Mouse (Mus musculus): ENCODE measurements around the gene Nr4a2. TPM values are rescaled to one million over a fixed set of nuclear protein-coding genes. Genes with fewer than 3 reads are reported as not detected.

Gene Nr4a2
- total RNA-seq, 1 experiment from 2014 or later = 28.8 TPM

- peak; percentile 20 to 46; a peak in 3 of 4 replicates for ATAC-seq (replicated peaks in 1 of 2; ENCODE audit: insufficient read depth in 1 of 2, low FRiP score in 2 of 2, low TSS enrichment in 1 of 2, low read depth in 1 of 2, poor library complexity in 2 of 2, severe bottlenecking in 2 of 2)
Measured at GRCm38 (mm10) chr2:57114211-57115151, 9.3 kb downstream of the Nr4a2 start.

DNA sequence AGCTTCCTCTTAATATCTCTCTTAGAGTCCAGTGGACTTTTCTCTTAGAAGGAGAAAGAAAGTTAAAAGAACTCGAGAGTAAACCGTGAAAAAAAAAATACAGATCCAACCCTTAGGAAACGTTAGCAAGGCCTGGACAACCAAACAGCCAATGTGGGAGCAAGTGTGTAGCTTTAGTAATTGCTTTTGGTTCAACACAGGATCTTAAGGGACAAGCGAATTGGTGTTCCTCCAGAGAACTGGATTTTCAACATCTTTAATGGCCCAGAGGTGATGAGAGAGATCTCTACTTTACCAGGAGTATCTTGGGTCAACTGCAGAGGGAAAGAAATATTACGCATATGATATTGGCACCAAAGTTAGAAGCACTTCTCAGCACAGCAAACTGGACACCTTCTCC, 10.4 kb downstream of the Nr4a2 start:
- no peak for ATAC-seq (replicated peaks in 1 of 2; ENCODE audit: insufficient read depth in 1 of 2, low FRiP score in 2 of 2, low TSS enrichment in 1 of 2, low read depth in 1 of 2, poor library complexity in 2 of 2, severe bottlenecking in 2 of 2)

DNA sequence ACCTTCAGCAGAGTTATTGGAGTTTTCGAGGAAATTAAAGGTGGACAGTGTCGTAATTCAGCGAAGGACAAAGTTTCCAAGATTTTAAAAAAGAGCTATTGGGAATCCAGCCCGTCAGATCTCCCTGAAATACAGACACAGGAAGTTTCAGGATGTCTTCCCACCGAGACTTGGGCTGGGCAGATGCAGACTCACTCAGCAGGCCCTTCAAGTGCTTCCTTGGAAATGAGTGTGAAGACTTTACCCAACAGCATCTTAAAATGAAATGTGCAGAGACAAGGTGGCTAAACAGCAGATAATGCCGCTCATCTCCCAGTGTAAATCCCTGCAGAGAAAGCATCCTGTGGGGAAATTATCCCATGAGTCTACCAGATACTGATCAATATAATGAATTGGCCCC, 10.9 kb downstream of the Nr4a2 start:
- ATAC-seq (replicated peaks in 1 of 2; ENCODE audit: insufficient read depth in 1 of 2, low FRiP score in 2 of 2, low TSS enrichment in 1 of 2, low read depth in 1 of 2, poor library complexity in 2 of 2, severe bottlenecking in 2 of 2) = no peak

DNA sequence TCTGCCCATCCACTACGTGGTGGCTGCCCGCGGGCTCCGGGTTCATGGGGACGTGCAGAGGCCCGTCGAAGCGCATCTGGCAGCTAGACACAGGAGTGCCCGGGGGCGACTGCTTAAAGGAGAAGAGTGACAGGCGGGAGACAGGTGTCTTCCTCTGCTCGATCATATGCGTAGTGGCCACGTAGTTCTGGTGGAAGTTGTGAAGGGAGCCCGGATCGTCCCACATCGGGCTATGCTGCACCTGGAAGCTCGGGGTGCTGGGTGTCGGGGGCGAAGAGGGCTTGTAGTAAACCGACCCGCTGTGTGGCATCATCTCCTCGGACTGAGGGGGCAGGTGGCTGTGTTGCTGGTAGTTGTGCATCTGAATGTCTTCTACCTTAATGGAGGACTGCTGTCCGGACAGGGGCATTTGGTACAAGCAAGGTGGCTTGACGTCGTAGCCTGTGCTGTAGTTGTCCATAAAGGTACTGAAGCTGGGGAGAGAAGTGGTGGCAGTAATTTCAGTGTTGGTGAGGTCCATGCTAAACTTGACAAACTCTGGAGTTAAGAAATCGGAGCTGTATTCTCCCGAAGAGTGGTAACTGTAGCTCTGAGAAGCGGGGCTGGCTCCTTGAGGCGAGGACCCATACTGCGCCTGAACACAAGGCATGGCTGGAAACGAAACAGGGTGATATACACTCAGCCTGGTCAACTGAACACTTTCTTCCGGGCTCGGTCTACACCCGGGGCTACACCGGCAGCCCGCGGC, 11.8 kb downstream of the Nr4a2 start:
- no peak for ATAC-seq (replicated peaks in 1 of 2; ENCODE audit: insufficient read depth in 1 of 2, low FRiP score in 2 of 2, low TSS enrichment in 1 of 2, low read depth in 1 of 2, poor library complexity in 2 of 2, severe bottlenecking in 2 of 2)

- no peak for ATAC-seq (replicated peaks in 1 of 2; ENCODE audit: insufficient read depth in 1 of 2, low FRiP score in 2 of 2, low TSS enrichment in 1 of 2, low read depth in 1 of 2, poor library complexity in 2 of 2, severe bottlenecking in 2 of 2)
Measured at GRCm38 (mm10) chr2:57111011-57111790, 12.6 kb downstream of the Nr4a2 start.

DNA sequence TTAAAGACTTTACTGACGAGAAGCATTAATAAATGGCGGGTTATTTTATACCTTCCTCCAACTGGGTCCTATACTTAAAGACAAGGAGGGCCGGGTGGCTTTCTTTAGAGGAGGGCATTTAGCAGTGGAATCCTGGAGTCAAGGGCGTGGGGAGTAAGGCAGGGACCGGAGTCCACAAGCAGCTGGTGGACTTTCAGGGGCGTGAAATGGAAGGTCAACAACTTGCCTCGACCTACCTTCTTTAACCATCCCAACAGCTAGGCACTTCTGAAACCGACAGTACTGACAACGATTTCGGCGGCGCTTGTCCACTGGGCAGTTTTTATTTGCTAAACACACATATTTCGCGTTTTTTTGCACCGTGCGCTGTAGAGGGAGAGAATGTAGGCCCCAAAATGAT, 13.4 kb downstream of the Nr4a2 start:
- ATAC-seq (replicated peaks in 1 of 2; ENCODE audit: insufficient read depth in 1 of 2, low FRiP score in 2 of 2, low TSS enrichment in 1 of 2, low read depth in 1 of 2, poor library complexity in 2 of 2, severe bottlenecking in 2 of 2) = no peak

DNA sequence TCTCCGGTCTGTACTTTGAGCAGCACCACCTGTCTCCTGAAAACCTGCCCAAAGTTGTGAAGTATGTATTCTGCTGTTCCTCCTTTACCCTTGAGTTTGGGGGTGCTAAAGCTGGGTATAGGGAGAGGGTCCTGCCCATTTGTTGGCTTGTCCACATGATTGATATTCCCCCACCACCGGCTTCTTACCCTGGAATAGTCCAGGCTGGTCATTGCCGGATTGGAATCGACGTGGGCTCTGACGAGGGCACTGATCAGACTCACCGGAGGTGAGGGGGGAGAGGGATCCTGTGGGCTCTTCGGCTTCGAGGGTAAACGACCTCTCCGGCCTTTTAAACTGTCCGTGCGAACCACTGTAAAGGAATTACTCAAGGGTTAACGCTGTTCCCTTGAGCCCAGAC, 13.9 kb downstream of the Nr4a2 start:
- ATAC-seq (replicated peaks in 1 of 2; ENCODE audit: insufficient read depth in 1 of 2, low FRiP score in 2 of 2, low TSS enrichment in 1 of 2, low read depth in 1 of 2, poor library complexity in 2 of 2, severe bottlenecking in 2 of 2) = no peak

- no peak for ATAC-seq (replicated peaks in 1 of 2; ENCODE audit: insufficient read depth in 1 of 2, low FRiP score in 2 of 2, low TSS enrichment in 1 of 2, low read depth in 1 of 2, poor library complexity in 2 of 2, severe bottlenecking in 2 of 2)
Measured at GRCm38 (mm10) chr2:57109301-57109700, 14.5 kb downstream of the Nr4a2 start.

DNA sequence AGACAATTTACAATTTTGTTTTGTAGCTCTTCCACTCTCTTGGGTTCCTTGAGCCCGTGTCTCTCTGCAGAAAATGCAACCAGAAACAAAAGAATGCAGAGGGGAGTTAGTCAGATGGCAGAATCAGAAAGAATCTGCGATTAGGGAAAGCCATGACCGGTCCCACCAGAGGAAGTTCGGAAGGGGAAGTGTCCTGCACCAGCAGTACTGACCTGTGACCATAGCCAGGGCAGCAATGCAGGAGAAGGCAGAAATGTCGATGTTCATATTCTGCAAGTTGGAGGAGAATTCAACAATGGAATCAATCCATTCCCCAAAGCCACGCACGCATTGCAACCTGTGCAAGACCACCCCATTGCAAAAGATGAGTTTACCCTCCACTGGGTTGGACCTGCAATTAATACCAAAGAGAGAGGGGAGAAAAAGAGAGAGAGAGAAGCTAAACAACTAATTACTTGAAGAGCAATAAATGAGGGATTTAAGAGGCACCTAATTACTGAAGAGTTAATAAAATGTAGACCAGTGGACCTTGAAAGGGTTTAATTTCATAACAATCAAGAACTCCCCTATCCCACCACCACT, 15.4 kb downstream of the Nr4a2 start:
- no peak for ATAC-seq (replicated peaks in 1 of 2; ENCODE audit: insufficient read depth in 1 of 2, low FRiP score in 2 of 2, low TSS enrichment in 1 of 2, low read depth in 1 of 2, poor library complexity in 2 of 2, severe bottlenecking in 2 of 2)

DNA sequence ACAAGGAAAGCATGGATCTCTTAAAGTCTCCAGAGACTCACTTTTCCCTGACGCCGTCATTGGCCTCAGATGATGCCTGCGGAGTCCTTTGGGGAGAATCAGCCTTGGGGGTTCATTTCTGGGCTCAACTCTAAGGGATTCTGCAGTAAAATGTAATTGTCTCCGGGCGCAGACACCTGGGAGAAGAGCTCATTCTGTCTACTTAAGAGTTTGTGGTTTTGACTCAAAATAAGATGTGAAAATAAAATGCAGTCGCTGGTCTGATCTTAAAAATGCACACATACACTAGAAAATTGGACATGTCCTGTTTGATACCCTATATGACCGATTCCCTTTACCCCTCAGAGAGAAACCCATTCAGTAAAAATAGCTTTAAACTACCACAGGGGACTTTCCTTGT, 18.4 kb downstream of the Nr4a2 start:
- no peak for ATAC-seq (replicated peaks in 1 of 2; ENCODE audit: insufficient read depth in 1 of 2, low FRiP score in 2 of 2, low TSS enrichment in 1 of 2, low read depth in 1 of 2, poor library complexity in 2 of 2, severe bottlenecking in 2 of 2)

DNA sequence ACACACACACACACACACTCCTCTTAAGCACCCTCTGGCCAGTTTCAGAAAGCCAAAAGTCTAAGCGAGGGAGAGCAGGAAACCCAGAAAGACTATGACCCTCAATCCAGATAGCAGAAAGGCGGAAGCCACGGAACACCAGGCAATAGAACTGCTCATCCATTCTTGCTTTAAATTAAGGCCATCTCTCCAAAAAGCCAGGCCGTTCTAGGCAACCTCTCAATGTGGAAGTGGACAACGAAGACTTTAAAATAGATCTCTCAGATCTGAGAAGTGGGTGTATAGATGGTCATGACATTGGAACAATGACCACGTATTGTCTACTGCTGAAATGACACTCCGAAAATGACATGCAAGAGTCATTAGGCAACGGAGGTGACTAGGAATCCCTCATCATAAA, 19.1 kb downstream of the Nr4a2 start:
- no peak for ATAC-seq (replicated peaks in 1 of 2; ENCODE audit: insufficient read depth in 1 of 2, low FRiP score in 2 of 2, low TSS enrichment in 1 of 2, low read depth in 1 of 2, poor library complexity in 2 of 2, severe bottlenecking in 2 of 2)

- no peak for ATAC-seq (replicated peaks in 1 of 2; ENCODE audit: insufficient read depth in 1 of 2, low FRiP score in 2 of 2, low TSS enrichment in 1 of 2, low read depth in 1 of 2, poor library complexity in 2 of 2, severe bottlenecking in 2 of 2)
Measured at GRCm38 (mm10) chr2:57103845-57104660, 19.8 kb downstream of the Nr4a2 start.

GRCm38 (mm10) chr2:57102856-57103844, 20.7 kb downstream of the Nr4a2 start:
- ATAC-seq (replicated peaks in 1 of 2; ENCODE audit: insufficient read depth in 1 of 2, low FRiP score in 2 of 2, low TSS enrichment in 1 of 2, low read depth in 1 of 2, poor library complexity in 2 of 2, severe bottlenecking in 2 of 2) = 0 out of 4 replicates have a peak, but pooled peaks of 1 of the 2 experiments have one; percentile 13

DNA sequence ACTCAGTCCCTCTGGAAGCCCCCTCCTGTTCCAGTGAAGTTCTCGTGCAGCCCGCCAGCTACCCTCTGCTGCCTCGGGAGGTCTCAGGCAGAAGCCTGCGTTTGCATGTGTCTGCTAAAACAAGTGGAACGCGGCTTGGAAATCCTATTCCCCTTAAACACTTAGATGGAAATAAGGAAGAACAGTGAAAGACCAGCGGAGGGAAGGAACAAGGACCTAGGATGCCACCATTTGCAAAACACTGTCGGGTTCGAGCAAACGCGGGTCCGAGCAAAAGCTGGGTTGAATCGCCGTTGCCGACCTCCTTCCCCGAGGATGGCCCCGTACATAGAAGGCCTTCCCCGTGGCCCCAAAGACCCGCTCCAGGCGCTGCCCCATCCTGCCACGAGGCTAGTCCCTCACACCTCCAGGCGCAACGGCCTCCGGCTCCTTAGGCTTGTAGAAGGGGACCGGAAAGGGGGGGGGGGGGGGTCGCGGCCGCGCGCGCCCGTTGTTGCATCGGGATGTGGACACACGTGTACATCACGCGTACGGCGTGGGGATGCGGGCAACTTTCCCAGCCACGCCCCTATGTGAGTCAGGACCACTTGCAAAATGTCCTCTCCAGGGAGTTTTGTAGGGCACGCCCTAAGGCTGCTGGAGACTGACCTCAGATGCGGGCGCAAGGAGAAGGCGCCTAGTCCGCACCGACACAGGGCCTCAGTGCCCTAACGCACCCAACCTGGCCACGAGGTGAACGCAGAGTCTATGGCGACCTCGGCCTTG, 21.5 kb downstream of the Nr4a2 start:
- peak; percentile 12 to 46; a peak in 2 of 4 replicates for ATAC-seq (replicated peaks in 1 of 2; ENCODE audit: insufficient read depth in 1 of 2, low FRiP score in 2 of 2, low TSS enrichment in 1 of 2, low read depth in 1 of 2, poor library complexity in 2 of 2, severe bottlenecking in 2 of 2)

DNA sequence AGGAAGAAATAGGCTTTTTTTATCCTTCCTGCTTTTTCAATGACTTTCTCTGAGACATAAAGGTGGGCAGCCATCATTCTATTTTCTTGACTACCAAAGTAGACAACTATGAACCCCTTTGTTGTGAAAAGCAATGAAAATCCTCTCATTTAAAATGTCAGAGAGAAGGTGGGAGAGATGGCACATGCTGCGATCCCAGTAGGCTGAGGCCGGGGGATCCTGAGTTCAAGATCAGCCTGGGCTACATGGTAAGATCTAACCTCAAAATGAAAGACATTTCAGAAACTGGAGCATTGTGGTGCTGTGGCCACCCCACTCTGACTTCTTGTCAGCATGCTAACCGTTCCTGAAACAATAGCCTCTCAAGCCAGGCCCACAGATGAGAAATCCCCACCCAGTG, 23.6 kb downstream of the Nr4a2 start:
- no peak for ATAC-seq (replicated peaks in 1 of 2; ENCODE audit: insufficient read depth in 1 of 2, low FRiP score in 2 of 2, low TSS enrichment in 1 of 2, low read depth in 1 of 2, poor library complexity in 2 of 2, severe bottlenecking in 2 of 2)
